Mouse (Mus musculus): ENCODE data around the gene Cd3eap.

DNA sequence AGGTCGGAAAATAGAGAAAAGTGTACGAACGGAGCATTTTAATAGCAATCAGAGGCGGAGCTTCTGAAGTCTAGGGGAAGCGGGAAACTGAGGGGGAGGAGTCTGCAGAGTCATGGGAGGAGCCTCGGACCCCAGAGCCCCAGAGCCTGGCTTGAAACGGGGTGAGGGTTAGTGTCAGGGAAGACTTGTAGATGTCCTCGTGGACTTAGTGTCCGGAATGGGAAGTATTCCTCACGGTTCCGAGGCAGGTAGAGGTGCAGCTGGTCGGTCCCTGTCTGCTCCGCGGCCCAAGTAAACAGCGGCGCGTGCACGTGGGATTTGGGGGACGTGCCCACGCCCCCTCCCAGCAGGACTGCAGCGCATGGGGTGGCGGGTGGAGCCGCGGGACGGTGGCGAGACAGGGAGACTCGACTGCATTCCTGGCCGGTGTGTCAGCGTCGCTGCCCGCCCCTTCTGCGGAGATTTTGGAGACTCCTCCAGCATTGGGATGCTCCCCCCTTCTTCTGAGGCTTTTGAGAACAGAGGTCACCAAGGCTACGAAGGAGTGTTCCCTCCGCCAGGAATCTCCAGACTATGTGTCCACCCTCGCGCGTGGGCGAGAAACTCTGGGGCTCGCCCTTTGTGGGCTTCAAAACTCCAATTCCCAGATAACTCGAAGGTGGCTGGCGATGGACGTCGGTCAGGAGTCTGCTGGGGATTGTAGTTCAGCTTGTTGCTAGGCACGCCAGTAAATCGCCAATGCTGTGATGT lies 784 bp upstream of the Cd3eap start:
- TF ChIP-seq CTCF (IDR thresholded peaks at IDR 0.05; ENCODE audit: extremely low read depth, insufficient read depth, low read length) (no peak), POLR2A (IDR thresholded peaks at IDR 0.05; ENCODE audit: extremely low read depth, insufficient read depth, low read length) (no peak)
